Mouse (Mus musculus) liver, embryonic 15.5 days (tissue): ENCODE results near the gene Arhgap4. TPM values are rescaled to one million over a fixed set of nuclear protein-coding genes. Genes with fewer than 3 reads are reported as not detected.

ENCODE experiments used
- polyA plus RNA-seq: library from polyadenylated mRNA; unstranded; fragments of >200 nt; fragmentation: Nextera tagmentation; extraction: Ambion mirVana; gene quantifications from 2 replicates; pipeline ENCODE4 v1.2.1, GENCODE M21; 2015

Arhgap4 gene
- polyA plus RNA-seq, 1 experiment from 2014 or later, result 6.4 TPM

Other genes with a start within 250 kb of the Arhgap4 start
- 0.33 and 0.51 TPM in 2 replicates for gene Slc6a8, start 248.7 kb downstream of the Arhgap4 start, polyA plus RNA-seq
- 127 and 137 TPM in 2 replicates for gene Bcap31, start 205.7 kb downstream of the Arhgap4 start, polyA plus RNA-seq
- gene Abcd1, start 205.3 kb downstream of the Arhgap4 start, polyA plus RNA-seq, result 9.5 and 10.0 TPM in 2 replicates
- gene Plxnb3, start 164.8 kb downstream of the Arhgap4 start, polyA plus RNA-seq, result 0.29 and 0.45 TPM in 2 replicates
- 1.9 and 2.9 TPM in 2 replicates for gene Srpk3, start 147.5 kb downstream of the Arhgap4 start, polyA plus RNA-seq
- 117 and 127 TPM in 2 replicates for gene Idh3g, start 135.0 kb downstream of the Arhgap4 start, polyA plus RNA-seq
- gene Ssr4, start 134.8 kb downstream of the Arhgap4 start, polyA plus RNA-seq, result 162 and 163 TPM in 2 replicates
- gene Pdzd4, start 96.9 kb downstream of the Arhgap4 start, polyA plus RNA-seq, result 0.07 and 0.08 TPM in 2 replicates
- gene Avpr2, start 29.8 kb downstream of the Arhgap4 start, polyA plus RNA-seq, result 0.05 and 0.10 TPM in 2 replicates
- 0.21 and 0.26 TPM in 2 replicates for gene L1cam, start 25.8 kb downstream of the Arhgap4 start, polyA plus RNA-seq
- 72.4 and 79.2 TPM in 2 replicates for gene Naa10, start 74 bp upstream of the Arhgap4 start, polyA plus RNA-seq
- gene Renbp, start 9.0 kb upstream of the Arhgap4 start, polyA plus RNA-seq, result 19.6 and 22.6 TPM in 2 replicates
- 29.6 and 30.7 TPM in 2 replicates for gene Hcfc1, start 44.5 kb upstream of the Arhgap4 start, polyA plus RNA-seq
- gene Irak1, start 102.0 kb upstream of the Arhgap4 start, polyA plus RNA-seq, result 23.0 and 24.5 TPM in 2 replicates
- gene Opn1mw, start 205.6 kb upstream of the Arhgap4 start, polyA plus RNA-seq, result not detected in 2 replicates
- gene Mecp2, start 213.5 kb upstream of the Arhgap4 start, polyA plus RNA-seq, result 6.2 and 6.9 TPM in 2 replicates
- not detected in 2 replicates for gene Tex28, start 246.0 kb upstream of the Arhgap4 start, polyA plus RNA-seq